ENCODE assay signal across 13 mouse cellular contexts in genomic region chr7:80325292-80325868, GRCm38 (mm10). TPM values are rescaled to one million over a fixed set of nuclear protein-coding genes. Genes with fewer than 3 reads are reported as not detected.
DNase-seq lines count a peak whose midpoint lies in the region; ATAC-seq lines count a peak whose summit lies in the region.
"Had no signal": no experiment of that assay in that cellular context is flagged by ENCODE, and none has a peak within 500 bp of the region (broad histone marks: within the 10 kb centered on the region; RNA-seq: fewer than 3 reads in every experiment).

No protein-coding gene starts in this region.

- H3K4me3 ChIP-seq in lung, embryonic 15.5 days, result no peak overlapping the region
- H3K4me3 ChIP-seq in embryonic facial prominence, embryonic 13.5 days, result no peak overlapping the region
- H3K4me3 ChIP-seq in liver, embryonic 16.5 days (ENCODE audit: low read depth, low read length), result no peak overlapping the region

- ATAC-seq in lung, embryonic 15.5 days (ENCODE audit: borderline replicate concordance, extremely low read depth, low FRiP score, low TSS enrichment), result no peak
- ATAC-seq in embryonic facial prominence, embryonic 13.5 days (ENCODE audit: insufficient number of reproducible peaks, insufficient read depth, low FRiP score, low TSS enrichment, low read depth), result no peak
- ATAC-seq in liver, embryonic 16.5 days (ENCODE audit: low read depth), result no peak

- 94% methylated on average over 16 of the region's 16 CpGs for WGBS in lung, embryonic 15.5 days
- WGBS in embryonic facial prominence, embryonic 13.5 days, result 92% methylated on average over 16 of the region's 16 CpGs
- WGBS in liver, embryonic 16.5 days (ENCODE audit: insufficient replicate concordance), result 89% methylated on average over 16 of the region's 16 CpGs

- no peaks in the 10 kb centered on the region for H3K27me3 ChIP-seq in lung, embryonic 15.5 days
- no peaks in the 10 kb centered on the region for H3K27me3 ChIP-seq in embryonic facial prominence, embryonic 13.5 days
- no peaks in the 10 kb centered on the region for H3K27me3 ChIP-seq in liver, embryonic 16.5 days (ENCODE audit: control insufficient read depth, insufficient read depth, low read depth, low read length)

- intact Hi-C loops in heart, postnatal 25 days (cut with DNase I), result loop anchor here (2.0 kb wide), 1 partner anchor 29 kb away; no protein-coding TSS in a partner anchor

- peak; percentile 92 for DNase-seq in heart, adult 11 months
- DNase-seq in heart, postnatal 25 days (ENCODE audit: low spot score), result no peak
- DNase-seq in lung, adult 18-20 months, result no peak
- DNase-seq in thymus, postnatal 10 days (ENCODE audit: low spot score in 2 of 2), result no peak
- no peak for DNase-seq in ovary, postnatal 14 days (ENCODE audit: low spot score)
- DNase-seq: adrenal gland, adult 8-10 months; embryo, embryonic 11 days; kidney, postnatal 10 days; right cerebral cortex, postnatal 4 days; thymus, postnatal 36 days had no signal

- no peaks in the 10 kb centered on the region for H3K9me3 ChIP-seq in lung, embryonic 15.5 days
- no peaks in the 10 kb centered on the region for H3K9me3 ChIP-seq in embryonic facial prominence, embryonic 13.5 days
- no peaks in the 10 kb centered on the region for H3K9me3 ChIP-seq in liver, embryonic 16.5 days (replicated peaks; ENCODE audit: control insufficient read depth, low read length)

- H3K9ac ChIP-seq in lung, embryonic 15.5 days, result no peak overlapping the region
- no peak overlapping the region for H3K9ac ChIP-seq in embryonic facial prominence, embryonic 13.5 days
- H3K9ac ChIP-seq in liver, embryonic 16.5 days (ENCODE audit: low read depth, low read length), result no peak overlapping the region

- no peak overlapping the region for H3K4me2 ChIP-seq in lung, embryonic 15.5 days
- no peak overlapping the region for H3K4me2 ChIP-seq in embryonic facial prominence, embryonic 13.5 days
- H3K4me2 ChIP-seq in liver, embryonic 16.5 days (ENCODE audit: low read depth, low read length), result no peak overlapping the region

- peak overlapping the region; percentile 93; the same call in 1 of the 2 replicates for H3K27ac ChIP-seq in lung, embryonic 15.5 days
- peak overlapping the region; percentile 22; the same call in 1 of the 2 replicates for H3K27ac ChIP-seq in embryonic facial prominence, embryonic 13.5 days
- H3K27ac ChIP-seq in liver, embryonic 16.5 days (ENCODE audit: low read length), result peak overlapping the region; percentile 18

- peaks cover 56% of the 10 kb centered on the region for H3K36me3 ChIP-seq in lung, embryonic 15.5 days
- peaks cover 60% of the 10 kb centered on the region for H3K36me3 ChIP-seq in embryonic facial prominence, embryonic 13.5 days
- H3K36me3 ChIP-seq in liver, embryonic 16.5 days (ENCODE audit: control insufficient read depth, insufficient read depth), result peaks cover 6% of the 10 kb centered on the region

- peaks cover 16% of the 10 kb centered on the region for H3K4me1 ChIP-seq in lung, embryonic 15.5 days
- peaks cover 17% of the 10 kb centered on the region for H3K4me1 ChIP-seq in embryonic facial prominence, embryonic 13.5 days
- H3K4me1 ChIP-seq in liver, embryonic 16.5 days (ENCODE audit: control insufficient read depth, low read depth, low read length), result peaks cover 15% of the 10 kb centered on the region

RNA-seq across cellular contexts. Expression of gene Rccd1, which starts 1.1 kb away (rescaled TPM):
- total RNA-seq in heart, postnatal 25 days (2021), result 1 to 10 TPM; 6.1 to 6.7 TPM
- polyA plus RNA-seq in lung, embryonic 15.5 days (2015; fragmentation: Nextera tagmentation; extraction: Ambion mirVana), result 6.6 and 10.2 TPM in 2 replicates
- polyA plus RNA-seq in embryonic facial prominence, embryonic 13.5 days (2015; fragmentation: Nextera tagmentation; extraction: Ambion mirVana), result 15.6 and 17.2 TPM in 2 replicates
- polyA plus RNA-seq in liver, embryonic 16.5 days (2015; fragmentation: Nextera tagmentation; extraction: Ambion mirVana), result 2.3 and 2.6 TPM in 2 replicates

RNA-seq across cellular contexts. Expression of gene Unc45a, which starts 15.4 kb away (rescaled TPM):
- 10 to 100 TPM; 13.5 to 15.8 TPM for total RNA-seq in heart, postnatal 25 days (2021)
- 36.8 and 42.2 TPM in 2 replicates for polyA plus RNA-seq in lung, embryonic 15.5 days (2015; fragmentation: Nextera tagmentation; extraction: Ambion mirVana)
- polyA plus RNA-seq in embryonic facial prominence, embryonic 13.5 days (2015; fragmentation: Nextera tagmentation; extraction: Ambion mirVana), result 49.0 and 53.1 TPM in 2 replicates
- 9.0 and 9.3 TPM in 2 replicates for polyA plus RNA-seq in liver, embryonic 16.5 days (2015; fragmentation: Nextera tagmentation; extraction: Ambion mirVana)

RNA-seq across cellular contexts. Expression of gene Hddc3, which starts 17.5 kb away (rescaled TPM):
- total RNA-seq in heart, postnatal 25 days (2021), result 10 to 100 TPM; 35.2 to 38.9 TPM
- 19.6 and 21.2 TPM in 2 replicates for polyA plus RNA-seq in lung, embryonic 15.5 days (2015; fragmentation: Nextera tagmentation; extraction: Ambion mirVana)
- polyA plus RNA-seq in embryonic facial prominence, embryonic 13.5 days (2015; fragmentation: Nextera tagmentation; extraction: Ambion mirVana), result 21.6 and 29.0 TPM in 2 replicates
- 3.1 and 3.5 TPM in 2 replicates for polyA plus RNA-seq in liver, embryonic 16.5 days (2015; fragmentation: Nextera tagmentation; extraction: Ambion mirVana)

RNA-seq across cellular contexts. Expression of gene Prc1, which starts 31.1 kb away (rescaled TPM):
- 1 to 10 TPM; 2.9 to 3.7 TPM for total RNA-seq in heart, postnatal 25 days (2021)
- polyA plus RNA-seq in lung, embryonic 15.5 days (2015; fragmentation: Nextera tagmentation; extraction: Ambion mirVana), result 170 and 177 TPM in 2 replicates
- 121 and 130 TPM in 2 replicates for polyA plus RNA-seq in embryonic facial prominence, embryonic 13.5 days (2015; fragmentation: Nextera tagmentation; extraction: Ambion mirVana)
- 125 and 133 TPM in 2 replicates for polyA plus RNA-seq in liver, embryonic 16.5 days (2015; fragmentation: Nextera tagmentation; extraction: Ambion mirVana)

RNA-seq across cellular contexts. Expression of gene Man2a2, which starts 45.8 kb away (rescaled TPM):
- total RNA-seq in heart, postnatal 25 days (2021), result 10 to 100 TPM; 67.2 to 67.5 TPM
- 18.4 and 22.3 TPM in 2 replicates for polyA plus RNA-seq in lung, embryonic 15.5 days (2015; fragmentation: Nextera tagmentation; extraction: Ambion mirVana)
- 25.3 and 28.7 TPM in 2 replicates for polyA plus RNA-seq in embryonic facial prominence, embryonic 13.5 days (2015; fragmentation: Nextera tagmentation; extraction: Ambion mirVana)
- 2.6 and 3.1 TPM in 2 replicates for polyA plus RNA-seq in liver, embryonic 16.5 days (2015; fragmentation: Nextera tagmentation; extraction: Ambion mirVana)

Comparison
In these comparisons a context has a peak if more than half of its experiments do, and no peak if none do; other contexts are left out.
1. H3K27ac ChIP-seq: peak in every context shown above with its lines; median percentile 93 in lung, embryonic 15.5 days; 22 in embryonic facial prominence, embryonic 13.5 days; 18 in liver, embryonic 16.5 days.